Mouse (Mus musculus) kidney, adult 2 months (tissue): ENCODE results near the gene Hip1. TPM values are rescaled to one million over a fixed set of nuclear protein-coding genes. Genes with fewer than 3 reads are reported as not detected.

ENCODE experiments used
- DNase-seq: peaks from one replicate; pipeline ENCODE4 v3.0.0; 2021
- H3K27ac ChIP-seq: fragments of 200-500 bp; 2 replicates; pipeline ENCODE4 v1.5.1; 2012; ENCODE audit warnings: low read depth, low read length, control low read depth, inconsistent platforms; ENCODE audit not compliant: insufficient read depth
- H3K27me3 ChIP-seq: fragments of 200-500 bp; replicated peaks from 2 replicates; pipeline ENCODE4 v1.6.1; 2012; ENCODE audit warnings: mild to moderate bottlenecking, moderate library complexity, low read length, inconsistent platforms; ENCODE audit not compliant: control insufficient read depth, insufficient read depth
- H3K36me3 ChIP-seq: fragments of 200-500 bp; 2 replicates; pipeline ENCODE4 v1.6.1; 2012; ENCODE audit warnings: mild to moderate bottlenecking, moderate library complexity, low read length, inconsistent platforms; ENCODE audit not compliant: control insufficient read depth, insufficient read depth
- H3K4me1 ChIP-seq: fragments of 200-500 bp; 2 replicates; pipeline ENCODE4 v1.6.1; 2011; ENCODE audit warnings: low read length; ENCODE audit not compliant: control insufficient read depth, insufficient read depth
- H3K4me3 ChIP-seq: fragments of 200-500 bp; 2 replicates; pipeline ENCODE4 v1.5.1; 2011; ENCODE audit warnings: mild to moderate bottlenecking, low read depth, low read length, control low read depth; ENCODE audit not compliant: insufficient read depth
- CTCF ChIP-seq: fragments of 200-500 bp; conservative IDR thresholded peaks from 2 replicates; pipeline ENCODE4 v1.5.1; 2011; ENCODE audit warnings: low read depth, mild to moderate bottlenecking, control low read depth, low read length, moderate library complexity, mixed read lengths; ENCODE audit not compliant: insufficient read depth, insufficient read length
- POLR2A ChIP-seq: fragments of 200-500 bp; IDR thresholded peaks from one replicate; pipeline ENCODE4 v1.6.1; 2011; ENCODE audit warnings: low read depth, low read length, control low read depth
- WGBS: fragments of 180-500 bp; shearing (Covaris S2); methylation state at CpG from one replicate; pipeline ENCODE4 v1.1.7; 2018; 5-methylcytosine and 5-hydroxymethylcytosine counted together
- polyA plus RNA-seq: library from polyadenylated mRNA; depleted of rRNA; stranded (reverse); fragments of >200 nt; gene quantifications from 2 replicates; pipeline ENCODE4 v1.2.3, GENCODE M21; 2012

Gene Hip1
- polyA plus RNA-seq, 1 experiment = 14.1 TPM

GRCm38 (mm10) chr5:135573006-135573405 lies 28.1 kb upstream of the Hip1 start, which contains the start of gene Ccl24:
Ccl24 (minus strand) TSS chr5:135573049.
- peak; percentile 33 for DNase-seq
- H3K36me3 ChIP-seq = no peaks in the 10 kb centered on the region
- no peaks in the 10 kb centered on the region for H3K4me1 ChIP-seq
- TF ChIP-seq CTCF (no peak), POLR2A (no peak)
- 73% methylated on average over 6 of the region's 6 CpGs for WGBS
- no peak within 1 kb of the TSS for H3K27ac ChIP-seq
- H3K4me3 ChIP-seq = no peak within 1 kb of the TSS
- H3K27me3 ChIP-seq = no peaks in the 10 kb centered on the region

GRCm38 (mm10) chr5:135568698-135569097 lies 23.8 kb upstream of the Hip1 start:
- H3K27me3 ChIP-seq = no peaks in the 10 kb centered on the region
- no peaks in the 10 kb centered on the region for H3K36me3 ChIP-seq
- WGBS = 54% methylated on average over 6 of the region's 6 CpGs
- no peak overlapping the region for H3K4me3 ChIP-seq
- H3K4me1 ChIP-seq = no peaks in the 10 kb centered on the region
- TF ChIP-seq CTCF (no peak), POLR2A (no peak)
- H3K27ac ChIP-seq = no peak overlapping the region
- DNase-seq = no peak

- no peak overlapping the region for H3K4me3 ChIP-seq
- TF ChIP-seq CTCF = no peak
- H3K4me1 ChIP-seq = no peaks in the 10 kb centered on the region
- H3K27me3 ChIP-seq = no peaks in the 10 kb centered on the region
- H3K36me3 ChIP-seq = no peaks in the 10 kb centered on the region
- WGBS = 94% methylated on average over 6 of the region's 6 CpGs
- no peak for DNase-seq
- H3K27ac ChIP-seq = no peak overlapping the region
Observed at GRCm38 (mm10) chr5:135567556-135568265, 22.8 kb upstream of the Hip1 start.

- WGBS = 78% methylated on average over 3 of the region's 3 CpGs
- TF ChIP-seq CTCF (no peak), POLR2A (no peak)
- Histone ChIP-seq H3K4me1 (no peaks in the 10 kb centered on the region), H3K4me3 (no peak within 1 kb of the TSS), H3K27me3 (no peaks in the 10 kb centered on the region), H3K36me3 (no peaks in the 10 kb centered on the region), H3K27ac (no peak within 1 kb of the TSS)
- DNase-seq = no peak
Observed at GRCm38 (mm10) chr5:135563469-135563868, 18.5 kb upstream of the Hip1 start, which contains the start of gene Ccl26. Ccl26 (minus strand) TSS chr5:135563569.

- H3K27me3 ChIP-seq = no peaks in the 10 kb centered on the region; the same call in 1 of the 2 replicates
- no peak for DNase-seq
- 72% methylated on average over 3 of the region's 3 CpGs for WGBS
- no peaks in the 10 kb centered on the region for H3K36me3 ChIP-seq
- TF ChIP-seq POLR2A (no peak), CTCF (no peak)
- H3K4me1 ChIP-seq = no peaks in the 10 kb centered on the region
- no peak overlapping the region for H3K4me3 ChIP-seq
- no peak overlapping the region for H3K27ac ChIP-seq
Observed at GRCm38 (mm10) chr5:135557671-135558070, 12.8 kb upstream of the Hip1 start.

- no peak for TF ChIP-seq CTCF
- TF ChIP-seq POLR2A = no peak
- 34% methylated on average over 4 of the region's 4 CpGs for WGBS
- Histone ChIP-seq H3K27ac (no peak overlapping the region), H3K4me3 (no peak overlapping the region), H3K27me3 (no peaks in the 10 kb centered on the region; the same call in 1 of the 2 replicates), H3K4me1 (no peaks in the 10 kb centered on the region), H3K36me3 (no peaks in the 10 kb centered on the region)
- no peak for DNase-seq
Observed at GRCm38 (mm10) chr5:135557051-135557450, 12.1 kb upstream of the Hip1 start.

GRCm38 (mm10) chr5:135556259-135556658 lies 11.3 kb upstream of the Hip1 start:
- Histone ChIP-seq H3K36me3 (no peaks in the 10 kb centered on the region), H3K27ac (no peak overlapping the region), H3K4me1 (no peaks in the 10 kb centered on the region), H3K27me3 (no peaks in the 10 kb centered on the region; the same call in 1 of the 2 replicates), H3K4me3 (no peak overlapping the region)
- 79% methylated on average over 4 of the region's 4 CpGs for WGBS
- TF ChIP-seq POLR2A (no peak), CTCF (no peak)
- no peak for DNase-seq

- Histone ChIP-seq H3K36me3 (no peaks in the 10 kb centered on the region), H3K27me3 (no peaks in the 10 kb centered on the region), H3K27ac (no peak overlapping the region), H3K4me3 (no peak overlapping the region), H3K4me1 (no peaks in the 10 kb centered on the region)
- no peak for TF ChIP-seq CTCF
- no peak for TF ChIP-seq POLR2A
- 73% methylated on average over 3 of the region's 3 CpGs for WGBS
- DNase-seq = no peak
Observed at GRCm38 (mm10) chr5:135551591-135551990, 6.7 kb upstream of the Hip1 start.
